Mouse (Mus musculus) testis, adult 2 months (tissue): Measurements from ENCODE around the gene Ppm1h. TPM values are rescaled to one million over a fixed set of nuclear protein-coding genes. Genes with fewer than 3 reads are reported as not detected.
A peak's percentile ranks its signal among the peaks of the same experiment; 100 is the strongest.

Experiments
- H3K27ac ChIP-seq: fragments of 200-500 bp; 2 replicates; pipeline ENCODE4 v1.5.1; 2012; ENCODE audit warnings: low read depth, low read length; ENCODE audit not compliant: control insufficient read depth, insufficient read depth
- H3K27me3 ChIP-seq: fragments of 200-500 bp; 2 replicates; pipeline ENCODE4 v1.6.1; 2012; ENCODE audit warnings: mild to moderate bottlenecking, low read length, moderate library complexity; ENCODE audit not compliant: control insufficient read depth, insufficient read depth
- H3K36me3 ChIP-seq: fragments of 200-500 bp; 2 replicates; pipeline ENCODE4 v1.6.1; 2012; ENCODE audit warnings: mild to moderate bottlenecking, low read length; ENCODE audit not compliant: control insufficient read depth, insufficient read depth
- H3K4me1 ChIP-seq: fragments of 200-500 bp; 2 replicates; pipeline ENCODE4 v1.6.1; 2012; ENCODE audit warnings: low read length; ENCODE audit not compliant: control insufficient read depth, insufficient read depth
- H3K4me3 ChIP-seq: fragments of 200-500 bp; 2 replicates; pipeline ENCODE4 v1.5.1; 2012; ENCODE audit warnings: low read depth, mild to moderate bottlenecking, low read length, moderate library complexity, mixed read lengths; ENCODE audit not compliant: control insufficient read depth
- CTCF ChIP-seq: fragments of 200-500 bp; IDR thresholded peaks from 2 replicates; pipeline ENCODE4 v1.5.1; 2012; ENCODE audit warnings: low read depth, mild to moderate bottlenecking, inconsistent platforms, low read length, moderate library complexity; ENCODE audit not compliant: control insufficient read depth, insufficient read depth, insufficient replicate concordance
- POLR2A ChIP-seq: fragments of 200-500 bp; IDR thresholded peaks from 2 replicates; pipeline ENCODE4 v1.6.1; 2012; ENCODE audit warnings: low read depth, mild to moderate bottlenecking, inconsistent platforms, low read length, moderate library complexity; ENCODE audit not compliant: control insufficient read depth
- polyA plus RNA-seq: library from polyadenylated mRNA; depleted of rRNA; stranded (reverse); fragments of >200 nt; gene quantifications from 2 replicates; pipeline ENCODE4 v1.2.3, GENCODE M21; 2012

The Ppm1h gene
- polyA plus RNA-seq, 1 experiment, result 13.5 TPM

DNA sequence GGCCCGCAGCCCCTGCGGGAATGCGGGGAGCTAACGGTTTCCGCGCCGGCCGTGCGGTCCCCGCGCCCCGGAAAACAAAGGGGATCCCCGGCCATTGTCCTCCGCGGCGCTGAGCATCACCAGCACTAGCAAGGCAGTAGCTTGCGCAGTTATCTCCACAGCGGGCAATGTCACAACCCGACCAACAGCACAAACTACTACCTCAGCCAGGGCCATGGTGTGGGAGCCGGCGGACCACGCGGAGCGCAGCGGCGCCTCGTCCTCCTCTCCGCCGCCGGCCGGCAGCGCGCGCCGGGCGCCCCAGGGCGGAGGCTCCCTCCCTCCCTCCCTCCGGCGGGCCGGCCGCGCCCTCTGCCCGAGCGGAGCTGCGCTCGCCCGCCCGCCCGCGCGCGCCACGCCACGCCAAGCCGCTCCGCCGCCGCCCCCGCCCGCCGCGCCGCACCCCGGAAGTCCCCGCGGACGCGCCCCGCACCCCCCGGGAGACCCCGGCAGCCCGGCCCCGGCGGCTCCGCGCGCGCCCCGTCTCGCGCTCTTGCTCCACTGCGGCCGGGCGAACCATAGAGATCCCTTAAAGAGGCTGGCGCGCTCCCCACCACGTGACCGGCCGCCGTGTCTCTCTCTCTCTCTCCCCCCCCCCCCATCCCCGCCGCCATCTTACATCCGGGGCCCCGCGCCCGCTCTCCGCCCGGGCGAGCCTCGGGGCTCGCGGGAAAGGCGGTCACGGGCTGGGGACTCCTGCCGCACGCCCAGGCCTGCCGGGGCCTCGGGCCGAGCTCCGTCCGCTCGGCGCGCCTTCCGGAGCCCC is 307.2 kb downstream of the Ppm1h start:
- H3K27me3 ChIP-seq, result no peaks in the 10 kb centered on the region
- TF ChIP-seq POLR2A (peak; percentile 56; the same call in 1 of the 2 replicates), CTCF (no peak)
- H3K27ac ChIP-seq, result peak overlapping the region; percentile 100
- peaks cover 6% of the 10 kb centered on the region; the same call in 1 of the 2 replicates for H3K4me1 ChIP-seq
- no peaks in the 10 kb centered on the region for H3K36me3 ChIP-seq
- peak overlapping the region; percentile 100 for H3K4me3 ChIP-seq

DNA sequence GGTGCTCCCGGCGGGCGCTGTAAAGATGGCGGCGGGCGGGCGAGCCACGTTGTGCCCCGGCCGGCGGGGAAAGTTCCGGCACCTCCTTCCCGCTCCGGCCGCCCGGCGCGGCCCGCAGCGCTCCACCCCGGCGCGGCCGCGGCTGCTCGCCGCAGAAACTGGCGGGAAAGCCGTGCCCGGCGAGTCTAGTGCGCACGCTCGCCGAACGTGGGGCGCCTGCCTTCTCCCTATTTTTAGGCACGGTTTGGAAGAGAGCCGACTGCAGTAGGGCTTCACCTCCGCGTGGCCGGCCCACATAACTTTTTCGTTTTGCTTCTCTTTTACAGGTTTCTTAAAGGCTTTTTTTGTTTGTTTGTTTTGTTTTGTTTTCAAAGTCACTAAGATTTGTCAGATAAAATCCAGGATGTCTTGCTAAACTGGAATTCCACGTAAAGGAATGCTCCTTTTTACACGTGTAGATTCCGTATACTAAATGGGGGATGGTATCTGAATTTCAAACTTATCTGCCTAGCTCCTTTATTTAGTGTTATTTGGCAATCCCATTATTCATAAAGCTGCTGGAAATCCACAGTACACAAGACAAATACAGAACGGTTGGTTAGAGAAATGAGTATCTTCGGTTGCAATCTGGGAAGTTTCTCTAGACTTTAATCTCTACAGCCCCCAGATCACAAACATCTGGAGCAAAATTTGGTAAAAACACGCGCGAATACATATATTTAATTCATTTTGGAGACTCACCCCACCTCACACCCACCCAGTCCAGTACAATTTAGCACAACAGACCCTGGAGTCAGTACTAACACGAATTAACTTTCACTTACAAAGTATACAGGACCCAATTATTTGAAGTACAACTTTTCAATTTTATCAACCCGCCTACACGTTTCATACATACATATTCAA is 308.0 kb downstream of the Ppm1h start:
- Histone ChIP-seq H3K4me1 (peaks cover 6% of the 10 kb centered on the region; the same call in 1 of the 2 replicates), H3K36me3 (no peaks in the 10 kb centered on the region), H3K4me3 (peak overlapping the region; percentile 93), H3K27ac (peak overlapping the region; percentile 98), H3K27me3 (no peaks in the 10 kb centered on the region)
- TF ChIP-seq POLR2A, result no peak; the same call in 1 of the 2 replicates
- no peak for TF ChIP-seq CTCF

DNA sequence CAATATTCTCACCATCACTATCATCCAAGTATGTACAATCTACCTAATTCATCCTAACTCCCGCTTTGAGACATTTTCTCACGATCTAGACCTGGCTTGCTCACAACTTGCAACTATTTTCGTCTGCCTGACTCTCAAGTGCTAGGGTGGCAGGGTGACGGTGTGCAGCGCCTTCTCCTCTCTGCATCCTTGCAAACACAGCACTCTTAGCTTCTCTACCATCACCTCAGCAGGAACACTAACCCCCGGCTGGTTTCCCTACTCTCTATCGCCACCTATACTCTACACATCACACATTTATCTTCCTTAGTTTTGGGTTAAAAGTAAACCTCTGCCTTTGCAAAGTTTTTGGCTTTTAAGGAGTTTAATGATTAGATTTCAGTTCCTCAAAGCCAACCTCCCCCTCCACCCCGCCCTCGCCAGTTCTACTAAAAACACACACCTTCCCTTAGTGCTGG is 309.1 kb downstream of the Ppm1h start:
- H3K4me3 ChIP-seq, result no peak overlapping the region
- TF ChIP-seq CTCF, result no peak
- TF ChIP-seq POLR2A, result no peak
- H3K27ac ChIP-seq, result no peak overlapping the region
- H3K27me3 ChIP-seq, result no peaks in the 10 kb centered on the region
- no peaks in the 10 kb centered on the region for H3K36me3 ChIP-seq
- peaks cover 6% of the 10 kb centered on the region; the same call in 1 of the 2 replicates for H3K4me1 ChIP-seq

DNA sequence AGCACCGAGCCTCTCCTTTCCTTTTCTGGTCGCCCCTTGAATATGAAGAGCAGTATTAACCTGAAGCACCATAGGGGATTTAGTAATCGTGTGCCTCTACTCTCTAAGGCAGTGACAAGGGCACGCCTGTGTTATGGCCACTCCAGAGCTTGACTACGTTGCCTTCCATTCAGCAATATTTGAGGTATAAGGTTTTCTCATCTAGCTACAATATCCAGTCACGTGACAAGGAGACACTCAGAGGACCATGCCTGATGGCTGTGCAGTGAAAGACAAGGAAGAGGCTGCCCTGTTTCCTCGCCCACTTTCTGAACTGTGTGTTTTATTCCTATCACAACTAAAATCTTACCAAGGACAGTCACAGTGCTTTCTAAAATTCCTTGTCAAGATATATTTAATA is 309.8 kb downstream of the Ppm1h start:
- H3K36me3 ChIP-seq, result no peaks in the 10 kb centered on the region
- no peaks in the 10 kb centered on the region for H3K27me3 ChIP-seq
- TF ChIP-seq CTCF (no peak), POLR2A (no peak)
- no peak overlapping the region for H3K27ac ChIP-seq
- peaks cover 4% of the 10 kb centered on the region; the same call in 1 of the 2 replicates for H3K4me1 ChIP-seq
- no peak overlapping the region for H3K4me3 ChIP-seq

DNA sequence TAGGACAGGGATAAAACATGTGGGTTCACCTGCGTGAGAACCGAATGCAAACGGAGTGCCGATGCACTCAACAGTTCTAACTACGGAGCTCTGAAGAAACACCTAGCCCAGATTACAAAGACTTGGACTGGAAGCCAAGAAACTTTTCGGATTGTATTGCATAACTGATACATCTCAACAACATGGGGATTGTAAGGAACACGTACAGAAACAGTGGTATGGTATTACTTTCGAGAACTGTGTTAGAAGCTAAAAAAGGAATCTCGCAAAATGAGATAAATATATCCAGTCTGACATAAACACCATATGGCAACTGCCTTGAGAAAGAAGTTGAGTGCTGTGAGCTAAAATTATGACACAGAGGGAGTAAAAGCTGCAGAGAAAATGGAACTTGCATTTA is 311.4 kb downstream of the Ppm1h start:
- Histone ChIP-seq H3K4me1 (peaks cover 2% of the 10 kb centered on the region; the same call in 1 of the 2 replicates), H3K4me3 (no peak overlapping the region), H3K27me3 (no peaks in the 10 kb centered on the region), H3K36me3 (no peaks in the 10 kb centered on the region), H3K27ac (no peak overlapping the region)
- TF ChIP-seq CTCF (no peak), POLR2A (no peak)

DNA sequence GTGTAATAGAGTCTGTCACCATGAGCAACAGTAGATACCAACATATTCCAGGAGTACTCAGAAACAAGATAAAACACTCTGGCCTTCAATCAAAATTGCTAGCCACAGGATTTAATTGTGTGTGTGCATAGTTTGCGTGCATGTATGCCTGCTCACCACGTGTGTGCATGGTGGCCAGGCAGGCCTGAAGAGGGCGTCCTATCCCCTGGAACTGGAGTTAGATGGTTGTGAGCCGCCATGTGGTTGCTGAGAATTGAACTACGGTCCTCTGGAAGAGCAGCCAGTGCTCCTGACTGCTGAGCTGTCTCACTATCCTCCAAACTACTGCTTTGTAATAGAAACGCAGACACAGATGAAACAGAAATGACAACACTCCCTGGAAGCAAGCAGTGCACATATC is 312.0 kb downstream of the Ppm1h start:
- Histone ChIP-seq H3K4me1 (peaks cover 2% of the 10 kb centered on the region; the same call in 1 of the 2 replicates), H3K27ac (no peak overlapping the region), H3K27me3 (no peaks in the 10 kb centered on the region), H3K36me3 (no peaks in the 10 kb centered on the region), H3K4me3 (no peak overlapping the region)
- no peak for TF ChIP-seq CTCF
- no peak for TF ChIP-seq POLR2A

DNA sequence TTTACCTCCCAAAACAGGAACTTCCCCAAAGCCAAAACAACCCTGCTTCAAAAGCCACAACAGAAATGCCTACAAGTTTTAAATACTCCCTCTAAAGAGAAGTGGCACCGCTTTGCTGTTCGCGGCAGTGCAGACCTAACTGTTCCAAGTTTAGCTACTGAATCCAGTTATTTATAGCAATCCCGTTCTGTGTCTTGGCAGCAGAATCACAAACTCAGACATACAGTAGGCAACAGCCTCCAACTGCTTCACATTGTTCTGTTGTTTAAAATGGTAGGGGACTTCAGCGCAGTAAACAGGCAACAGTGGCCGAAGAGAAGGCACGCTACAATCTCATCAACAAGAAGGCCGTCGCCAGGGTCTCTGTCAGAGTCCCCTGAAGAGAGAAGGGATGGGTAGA is 312.5 kb downstream of the Ppm1h start:
- TF ChIP-seq CTCF (no peak), POLR2A (no peak)
- peaks cover 2% of the 10 kb centered on the region; the same call in 1 of the 2 replicates for H3K4me1 ChIP-seq
- H3K27me3 ChIP-seq, result no peaks in the 10 kb centered on the region
- no peak overlapping the region for H3K27ac ChIP-seq
- H3K4me3 ChIP-seq, result no peak overlapping the region
- H3K36me3 ChIP-seq, result no peaks in the 10 kb centered on the region
